Mouse (Mus musculus) liver, embryonic 14.5 days (tissue): ENCODE measurements around the gene Adcyap1r1.

Source experiments
- CTCF ChIP-seq: IDR thresholded peaks from 2 replicates; pipeline ENCODE4 v1.5.1; 2016; ENCODE audit warnings: antibody characterized with exemption, low read depth, control low read depth
- EP300 ChIP-seq: IDR thresholded peaks from 2 replicates; pipeline ENCODE4 v1.6.1; 2016; ENCODE audit warnings: antibody characterized with exemption, low read depth

DNA sequence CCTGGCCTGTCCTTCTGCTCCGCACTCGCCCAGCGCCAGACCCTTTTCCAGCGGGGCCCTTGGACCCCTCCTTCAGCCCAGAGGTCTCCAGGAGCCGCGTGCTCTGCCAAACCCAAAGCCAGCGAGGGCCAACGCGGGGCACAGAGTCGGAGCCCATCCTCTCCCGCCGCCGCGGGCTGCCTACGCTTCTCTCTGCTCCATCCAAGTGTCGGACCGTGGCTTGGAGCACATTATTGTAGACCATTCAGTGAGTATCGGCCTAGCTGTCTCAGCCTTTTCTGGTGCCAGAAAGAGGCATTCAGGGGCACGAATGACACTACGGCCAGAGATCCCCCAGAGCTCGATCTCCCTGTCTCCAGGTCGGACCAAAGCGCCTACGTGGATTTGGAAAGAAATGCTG, 603 bp downstream of the Adcyap1r1 start:
- TF ChIP-seq CTCF (no peak), EP300 (no peak)
